Mouse (Mus musculus): ENCODE measurements around the gene Fer1l5.

DNA sequence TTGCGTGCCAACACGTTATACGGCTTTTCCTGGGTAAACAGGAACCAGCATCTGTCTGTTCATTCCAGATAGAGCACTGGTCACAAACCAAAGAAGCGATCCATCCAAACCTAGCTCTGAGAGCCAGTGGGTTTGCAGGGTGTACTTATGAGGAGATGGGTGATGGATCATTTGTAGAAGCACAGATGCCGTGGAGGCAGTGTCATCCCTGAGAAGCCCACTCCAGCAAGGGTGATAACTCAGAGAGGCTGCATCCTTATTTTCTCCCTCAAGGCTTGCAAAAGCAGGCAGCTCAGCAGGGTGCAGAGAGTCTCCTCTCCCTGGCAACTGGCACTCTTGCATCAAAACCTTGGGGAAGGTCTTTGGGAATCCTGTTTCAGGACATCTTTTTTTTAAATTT lies 86.1 kb downstream of the Fer1l5 start:
- TF ChIP-seq GATA1 (IDR thresholded peaks at IDR 0.05; ENCODE audit: borderline replicate concordance, low read length) (no peak), FLI1 (IDR thresholded peaks at IDR 0.05; ENCODE audit: low read length) (peak; percentile 38; the same call in 1 of the 2 replicates)
